Mouse (Mus musculus): ENCODE results near the gene Mrm2. TPM values are rescaled to one million over a fixed set of nuclear protein-coding genes. Genes with fewer than 3 reads are reported as not detected.

Mrm2 gene
- polyA plus RNA-seq (2014; fragmentation: Nextera tagmentation; extraction: Ambion mirVana) = 18.0 and 19.9 TPM in 2 replicates

DNA sequence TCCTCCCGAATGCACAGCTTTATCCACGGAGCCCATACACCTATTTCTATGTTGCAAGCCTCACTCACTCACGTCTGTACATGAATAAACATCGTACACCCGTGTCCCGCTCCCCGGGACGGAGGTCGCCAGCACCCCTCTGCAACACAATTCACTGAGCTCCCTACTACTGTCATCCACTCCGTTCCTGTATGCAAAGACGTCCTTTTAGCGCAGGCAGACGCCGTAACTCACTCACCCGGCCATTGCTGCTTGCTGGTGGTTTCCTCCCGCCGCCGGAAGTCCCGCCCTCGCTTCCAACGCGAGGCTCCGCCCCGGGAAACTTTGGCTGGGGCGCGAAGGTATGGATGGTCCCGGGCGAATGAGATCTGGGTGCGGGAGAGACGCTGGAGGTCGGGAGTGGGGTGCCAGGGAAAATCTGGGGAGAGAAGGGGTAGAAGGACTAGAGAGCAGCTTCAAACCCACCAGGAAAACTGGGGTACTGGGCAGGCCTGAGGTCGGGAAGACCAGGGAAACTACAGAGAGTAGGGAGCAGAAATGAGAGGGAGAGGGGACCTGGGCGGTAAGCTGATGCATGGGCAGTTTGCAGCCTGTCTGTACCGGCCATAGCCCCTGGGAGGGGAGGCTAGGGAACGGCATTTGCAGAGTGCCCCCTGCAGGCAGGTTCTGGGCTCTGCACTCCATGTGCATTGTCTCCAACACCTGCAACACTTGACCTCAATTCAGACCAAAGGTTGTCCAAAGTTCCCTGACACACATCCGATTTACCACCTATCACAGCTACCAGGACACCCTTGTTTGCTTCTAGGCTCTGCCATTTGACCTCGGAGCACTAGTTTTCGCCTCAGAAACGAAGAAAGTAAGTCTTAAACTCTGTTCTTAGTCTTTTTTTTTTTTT lies at the start of gene Mrm2:
Gene Mrm2, minus strand, starts transcription at position 284 of the 898 bp plus-strand sequence.
- Histone ChIP-seq H3K27me3 (replicated peaks; ENCODE audit: control insufficient read depth, insufficient read depth, low read length) (no peaks in the 10 kb centered on the region), H3K9me3 (ENCODE audit: control insufficient read depth, low read length) (no peaks in the 10 kb centered on the region), H3K27ac (replicated peaks; ENCODE audit: low read depth, low read length) (peak within 1 kb of the TSS; percentile 86), H3K4me1 (ENCODE audit: control insufficient read depth, insufficient read depth, low read length) (peaks cover 8% of the 10 kb centered on the region), H3K4me3 (ENCODE audit: low read depth, low read length) (peak within 1 kb of the TSS; percentile 70), H3K4me2 (ENCODE audit: low read depth, low read length) (peak within 1 kb of the TSS; percentile 88), H3K9ac (ENCODE audit: low read depth, low read length) (peak within 1 kb of the TSS; percentile 78), H3K36me3 (ENCODE audit: control insufficient read depth, insufficient read depth, low read length) (peaks cover 24% of the 10 kb centered on the region)
- peak; percentile 88 for DNase-seq (ENCODE audit: low spot score)
- peak; percentile 85 for ATAC-seq (ENCODE audit: low read depth)
- WGBS = 1% methylated on average over 38 of the region's 39 CpGs

DNA sequence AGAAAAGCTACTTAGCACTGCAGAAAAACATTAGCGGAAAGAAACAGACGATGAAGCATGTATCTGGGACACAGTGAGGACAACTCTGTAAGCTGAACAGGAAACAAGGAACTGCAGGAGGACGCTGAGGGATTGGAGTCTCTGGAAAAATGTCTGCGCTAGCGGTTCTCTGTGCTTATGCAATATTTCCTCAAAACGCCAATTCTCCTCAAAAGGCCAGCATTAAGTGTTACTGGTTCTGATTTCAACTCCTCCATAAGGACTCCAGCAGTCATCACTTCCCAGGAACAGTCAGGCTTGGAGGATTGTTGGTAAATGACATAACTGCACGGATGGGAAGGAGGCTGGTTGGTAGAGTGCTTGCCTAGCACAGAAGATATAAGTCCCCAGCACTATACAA lies 49.5 kb upstream of the Mrm2 start:
- ATAC-seq (ENCODE audit: low read depth) (no peak), DNase-seq (ENCODE audit: low spot score) (no peak)
- H3K4me1 ChIP-seq (ENCODE audit: control insufficient read depth, insufficient read depth, low read length) = peaks cover 11% of the 10 kb centered on the region
- H3K4me2 ChIP-seq (ENCODE audit: low read depth, low read length) = no peak overlapping the region
- no peaks in the 10 kb centered on the region for H3K36me3 ChIP-seq (ENCODE audit: control insufficient read depth, insufficient read depth, low read length)
- WGBS = 78% methylated on average over 7 of the region's 7 CpGs
- H3K27me3 ChIP-seq (replicated peaks; ENCODE audit: control insufficient read depth, insufficient read depth, low read length) = no peaks in the 10 kb centered on the region
- H3K9ac ChIP-seq (ENCODE audit: low read depth, low read length) = no peak overlapping the region
- H3K9me3 ChIP-seq (ENCODE audit: control insufficient read depth, low read length) = no peaks in the 10 kb centered on the region
- no peak overlapping the region for H3K27ac ChIP-seq (replicated peaks; ENCODE audit: low read depth, low read length)
- no peak overlapping the region for H3K4me3 ChIP-seq (ENCODE audit: low read depth, low read length)

DNA sequence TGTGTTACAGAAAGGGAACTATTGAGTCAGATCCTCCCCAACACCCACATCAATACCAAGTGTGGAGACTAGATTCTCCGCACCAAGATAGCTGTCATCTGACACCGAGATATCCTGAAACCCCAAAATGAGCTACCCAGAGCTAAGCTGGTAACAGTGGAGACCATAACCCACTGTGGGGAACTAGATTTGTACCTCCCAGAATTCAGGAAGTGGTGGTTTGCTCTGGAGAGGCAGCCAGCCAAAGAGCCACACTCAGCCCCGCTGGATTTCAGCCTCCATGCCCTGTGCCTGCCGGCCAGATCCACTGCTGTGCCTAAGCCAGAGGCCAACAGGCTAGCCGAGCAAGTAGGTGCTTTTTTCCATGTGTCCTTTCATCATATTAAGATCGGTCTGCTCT lies 47.6 kb upstream of the Mrm2 start:
- 53% methylated on average over 6 of the region's 6 CpGs for WGBS
- no peak overlapping the region for H3K27ac ChIP-seq (replicated peaks; ENCODE audit: low read depth, low read length)
- no peaks in the 10 kb centered on the region for H3K36me3 ChIP-seq (ENCODE audit: control insufficient read depth, insufficient read depth, low read length)
- DNase-seq (ENCODE audit: low spot score) (peak; percentile 24), ATAC-seq (ENCODE audit: low read depth) (no peak)
- H3K9ac ChIP-seq (ENCODE audit: low read depth, low read length) = no peak overlapping the region
- no peaks in the 10 kb centered on the region for H3K9me3 ChIP-seq (ENCODE audit: control insufficient read depth, low read length)
- H3K4me1 ChIP-seq (ENCODE audit: control insufficient read depth, insufficient read depth, low read length) = peaks cover 9% of the 10 kb centered on the region
- no peak overlapping the region for H3K4me3 ChIP-seq (ENCODE audit: low read depth, low read length)
- no peaks in the 10 kb centered on the region for H3K27me3 ChIP-seq (replicated peaks; ENCODE audit: control insufficient read depth, insufficient read depth, low read length)
- H3K4me2 ChIP-seq (ENCODE audit: low read depth, low read length) = no peak overlapping the region

GRCm38 (mm10) chr5:140378121-140378853 lies 46.6 kb upstream of the Mrm2 start:
- H3K36me3 ChIP-seq (ENCODE audit: control insufficient read depth, insufficient read depth, low read length) = no peaks in the 10 kb centered on the region

DNA sequence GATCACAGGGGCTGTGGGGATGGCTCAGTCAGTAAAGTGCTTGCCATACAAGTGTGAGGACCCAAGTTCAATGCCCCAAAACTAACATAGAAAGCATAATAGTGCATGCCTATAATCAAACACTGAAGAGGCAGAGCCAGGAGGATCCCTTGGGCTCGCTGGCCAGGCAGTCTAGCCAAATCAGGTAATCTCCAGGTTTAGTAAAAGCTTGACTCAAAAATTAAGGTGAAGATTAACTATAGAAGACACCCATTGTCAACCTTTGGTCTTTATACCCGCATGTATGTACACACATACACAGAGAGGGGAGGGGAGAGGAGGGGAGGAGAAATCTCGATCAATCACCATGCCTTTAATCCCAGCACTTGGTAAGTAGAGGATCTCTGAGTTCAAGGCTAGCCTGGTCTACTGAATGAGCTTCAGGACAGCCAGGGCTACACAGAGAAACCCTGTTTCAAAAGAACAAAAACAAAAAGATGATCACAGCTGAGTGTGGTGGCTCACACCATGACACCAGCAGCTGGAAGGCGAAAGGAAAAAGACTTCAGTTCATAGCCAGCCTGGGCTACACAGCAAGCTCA lies 43.6 kb upstream of the Mrm2 start:
- no peak for ATAC-seq (ENCODE audit: low read depth)
- no peak overlapping the region for H3K4me3 ChIP-seq (ENCODE audit: low read depth, low read length)
- DNase-seq (ENCODE audit: low spot score) = no peak
- no peaks in the 10 kb centered on the region for H3K9me3 ChIP-seq (ENCODE audit: control insufficient read depth, low read length)
- H3K4me1 ChIP-seq (ENCODE audit: control insufficient read depth, insufficient read depth, low read length) = peaks cover 8% of the 10 kb centered on the region; the same call in 1 of the 2 replicates
- WGBS = 79% methylated on average over 4 of the region's 4 CpGs
- no peaks in the 10 kb centered on the region for H3K27me3 ChIP-seq (replicated peaks; ENCODE audit: control insufficient read depth, insufficient read depth, low read length)
- H3K9ac ChIP-seq (ENCODE audit: low read depth, low read length) = no peak overlapping the region
- no peak overlapping the region for H3K4me2 ChIP-seq (ENCODE audit: low read depth, low read length)
- H3K36me3 ChIP-seq (ENCODE audit: control insufficient read depth, insufficient read depth, low read length) = no peaks in the 10 kb centered on the region
- no peak overlapping the region for H3K27ac ChIP-seq (replicated peaks; ENCODE audit: low read depth, low read length)

More at GRCm38 (mm10) chr5:140378121-140378853, 46.6 kb upstream of the Mrm2 start:
- DNase-seq (ENCODE audit: low spot score) = peak; percentile 34
- no peak overlapping the region for H3K4me2 ChIP-seq (ENCODE audit: low read depth, low read length)
- H3K27me3 ChIP-seq (replicated peaks; ENCODE audit: control insufficient read depth, insufficient read depth, low read length) = no peaks in the 10 kb centered on the region
- peaks cover 3% of the 10 kb centered on the region for H3K4me1 ChIP-seq (ENCODE audit: control insufficient read depth, insufficient read depth, low read length)
- no peak overlapping the region for H3K4me3 ChIP-seq (ENCODE audit: low read depth, low read length)
- no peaks in the 10 kb centered on the region for H3K9me3 ChIP-seq (ENCODE audit: control insufficient read depth, low read length)
- H3K9ac ChIP-seq (ENCODE audit: low read depth, low read length) = no peak overlapping the region
- WGBS = 75% methylated on average over 6 of the region's 6 CpGs
- H3K27ac ChIP-seq (replicated peaks; ENCODE audit: low read depth, low read length) = no peak overlapping the region; the same call in 1 of the 2 replicates
- ATAC-seq (ENCODE audit: low read depth) = no peak

GRCm38 (mm10) chr5:140374226-140374625 lies 42.5 kb upstream of the Mrm2 start:
- H3K36me3 ChIP-seq (ENCODE audit: control insufficient read depth, insufficient read depth, low read length) = no peaks in the 10 kb centered on the region
- H3K4me3 ChIP-seq (ENCODE audit: low read depth, low read length) = no peak overlapping the region
- 50% methylated on average over 3 of the region's 3 CpGs for WGBS
- H3K9ac ChIP-seq (ENCODE audit: low read depth, low read length) = no peak overlapping the region
- DNase-seq (ENCODE audit: low spot score) = peak; percentile 18
- no peaks in the 10 kb centered on the region for H3K9me3 ChIP-seq (ENCODE audit: control insufficient read depth, low read length)
- H3K4me1 ChIP-seq (ENCODE audit: control insufficient read depth, insufficient read depth, low read length) = peaks cover 8% of the 10 kb centered on the region; the same call in 1 of the 2 replicates
- no peaks in the 10 kb centered on the region for H3K27me3 ChIP-seq (replicated peaks; ENCODE audit: control insufficient read depth, insufficient read depth, low read length)
- H3K27ac ChIP-seq (replicated peaks; ENCODE audit: low read depth, low read length) = no peak overlapping the region
- no peak overlapping the region for H3K4me2 ChIP-seq (ENCODE audit: low read depth, low read length)
- ATAC-seq (ENCODE audit: low read depth) = no peak

DNA sequence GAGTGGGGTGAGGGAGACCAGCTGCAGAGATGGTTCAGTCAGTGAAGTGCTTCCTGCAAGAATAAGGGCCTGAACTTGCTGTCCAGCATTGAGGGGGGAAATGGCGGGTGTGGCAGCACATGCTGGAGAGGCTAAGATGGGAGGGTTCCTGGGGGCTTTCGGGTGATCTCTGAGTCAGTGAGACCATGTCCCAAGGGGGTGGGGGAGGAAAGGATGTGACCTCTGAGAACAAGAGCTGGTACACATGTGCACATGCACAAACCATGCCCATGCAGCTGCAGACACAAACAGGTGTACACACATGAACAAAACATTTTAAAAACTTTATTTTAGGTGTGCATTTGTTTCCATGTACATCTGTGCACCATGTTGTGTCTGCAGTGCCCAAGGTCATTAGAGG lies 42.0 kb upstream of the Mrm2 start:
- no peak overlapping the region for H3K27ac ChIP-seq (replicated peaks; ENCODE audit: low read depth, low read length)
- H3K36me3 ChIP-seq (ENCODE audit: control insufficient read depth, insufficient read depth, low read length) = no peaks in the 10 kb centered on the region
- H3K4me3 ChIP-seq (ENCODE audit: low read depth, low read length) = no peak overlapping the region
- no peaks in the 10 kb centered on the region for H3K9me3 ChIP-seq (ENCODE audit: control insufficient read depth, low read length)
- peaks cover 8% of the 10 kb centered on the region; the same call in 1 of the 2 replicates for H3K4me1 ChIP-seq (ENCODE audit: control insufficient read depth, insufficient read depth, low read length)
- no peak overlapping the region for H3K4me2 ChIP-seq (ENCODE audit: low read depth, low read length)
- H3K27me3 ChIP-seq (replicated peaks; ENCODE audit: control insufficient read depth, insufficient read depth, low read length) = no peaks in the 10 kb centered on the region
- WGBS = 64% methylated on average over 2 of the region's 2 CpGs
- ATAC-seq (ENCODE audit: low read depth) (no peak), DNase-seq (ENCODE audit: low spot score) (no peak)
- no peak overlapping the region for H3K9ac ChIP-seq (ENCODE audit: low read depth, low read length)

GRCm38 (mm10) chr5:140371671-140372070 lies 40.0 kb upstream of the Mrm2 start:
- Histone ChIP-seq H3K9me3 (ENCODE audit: control insufficient read depth, low read length) (no peaks in the 10 kb centered on the region), H3K9ac (ENCODE audit: low read depth, low read length) (no peak overlapping the region), H3K27ac (replicated peaks; ENCODE audit: low read depth, low read length) (0 out of 2 replicates have a peak overlapping the region, but pooled peaks have one; percentile 1), H3K36me3 (ENCODE audit: control insufficient read depth, insufficient read depth, low read length) (no peaks in the 10 kb centered on the region), H3K4me1 (ENCODE audit: control insufficient read depth, insufficient read depth, low read length) (0 out of 2 replicates have a peak, but pooled peaks cover 5% of the 10 kb centered on the region), H3K4me3 (ENCODE audit: low read depth, low read length) (no peak overlapping the region), H3K4me2 (ENCODE audit: low read depth, low read length) (no peak overlapping the region), H3K27me3 (replicated peaks; ENCODE audit: control insufficient read depth, insufficient read depth, low read length) (no peaks in the 10 kb centered on the region)
- 90% methylated on average over 3 of the region's 3 CpGs for WGBS
- ATAC-seq (ENCODE audit: low read depth) (no peak), DNase-seq (ENCODE audit: low spot score) (no peak)
